Mouse (Mus musculus): ENCODE measurements around the gene Eif4e1b. TPM values are rescaled to one million over a fixed set of nuclear protein-coding genes. Genes with fewer than 3 reads are reported as not detected.

The Eif4e1b gene
- polyA plus RNA-seq, 1 experiment from 2014 or later, result not detected

DNA sequence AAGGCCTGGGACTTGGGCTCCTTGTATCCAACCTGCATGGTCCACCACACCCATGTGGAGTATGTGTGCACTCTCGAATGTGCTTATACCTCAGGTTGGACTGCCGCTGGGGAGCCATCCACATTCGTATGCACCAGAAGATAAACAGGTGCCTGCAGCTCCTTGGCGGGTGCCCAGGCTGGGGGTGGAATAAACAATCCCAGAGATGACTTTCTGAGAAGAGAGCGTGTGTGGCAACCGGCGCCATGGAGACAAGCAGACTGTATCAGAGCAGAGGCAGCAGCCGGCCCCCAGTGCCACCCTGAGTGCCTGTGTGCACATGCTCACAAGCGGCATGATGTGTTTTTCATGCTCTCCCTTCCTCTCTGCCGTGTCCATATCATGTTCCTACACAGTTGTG is 31.1 kb upstream of the Eif4e1b start:
- H3K9ac ChIP-seq, result no peak overlapping the region
- peaks cover 9% of the 10 kb centered on the region for H3K4me1 ChIP-seq
- peaks cover 62% of the 10 kb centered on the region for H3K27me3 ChIP-seq
- no peak for ATAC-seq (ENCODE audit: insufficient number of reproducible peaks, insufficient read depth, low FRiP score, low TSS enrichment)
- H3K36me3 ChIP-seq, result no peaks in the 10 kb centered on the region
- no peak overlapping the region for H3K27ac ChIP-seq
- no peak overlapping the region for H3K4me2 ChIP-seq (replicated peaks)
- WGBS, result 69% methylated on average over 10 of the region's 10 CpGs
- H3K4me3 ChIP-seq, result no peak overlapping the region
- H3K9me3 ChIP-seq, result no peaks in the 10 kb centered on the region

DNA sequence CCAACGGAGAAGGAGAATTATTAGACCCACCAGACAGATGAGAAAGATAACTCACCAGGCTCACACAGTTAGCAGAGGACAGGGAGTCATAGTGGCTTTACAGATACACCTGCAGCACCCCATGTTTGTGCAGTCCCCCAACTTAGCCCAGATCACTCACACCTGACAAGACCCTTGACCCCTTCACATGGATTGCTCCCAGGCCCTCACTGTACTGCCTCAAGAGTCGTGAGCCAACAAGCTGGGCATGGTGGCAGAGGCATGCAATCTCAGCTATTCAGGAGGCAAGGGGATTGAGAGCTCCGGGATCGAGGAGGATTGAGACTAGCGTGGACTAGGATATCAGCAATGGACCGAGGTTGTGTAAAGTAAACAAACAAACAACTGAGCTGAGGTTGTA is 30.1 kb upstream of the Eif4e1b start:
- no peak for ATAC-seq (ENCODE audit: insufficient number of reproducible peaks, insufficient read depth, low FRiP score, low TSS enrichment)
- H3K4me3 ChIP-seq, result no peak overlapping the region
- no peak overlapping the region for H3K27ac ChIP-seq
- no peaks in the 10 kb centered on the region for H3K36me3 ChIP-seq
- no peak overlapping the region for H3K9ac ChIP-seq
- WGBS, result 66% methylated on average over 6 of the region's 6 CpGs
- H3K4me2 ChIP-seq (replicated peaks), result no peak overlapping the region
- peaks cover 54% of the 10 kb centered on the region for H3K27me3 ChIP-seq
- no peaks in the 10 kb centered on the region for H3K9me3 ChIP-seq
- H3K4me1 ChIP-seq, result peaks cover 14% of the 10 kb centered on the region

DNA sequence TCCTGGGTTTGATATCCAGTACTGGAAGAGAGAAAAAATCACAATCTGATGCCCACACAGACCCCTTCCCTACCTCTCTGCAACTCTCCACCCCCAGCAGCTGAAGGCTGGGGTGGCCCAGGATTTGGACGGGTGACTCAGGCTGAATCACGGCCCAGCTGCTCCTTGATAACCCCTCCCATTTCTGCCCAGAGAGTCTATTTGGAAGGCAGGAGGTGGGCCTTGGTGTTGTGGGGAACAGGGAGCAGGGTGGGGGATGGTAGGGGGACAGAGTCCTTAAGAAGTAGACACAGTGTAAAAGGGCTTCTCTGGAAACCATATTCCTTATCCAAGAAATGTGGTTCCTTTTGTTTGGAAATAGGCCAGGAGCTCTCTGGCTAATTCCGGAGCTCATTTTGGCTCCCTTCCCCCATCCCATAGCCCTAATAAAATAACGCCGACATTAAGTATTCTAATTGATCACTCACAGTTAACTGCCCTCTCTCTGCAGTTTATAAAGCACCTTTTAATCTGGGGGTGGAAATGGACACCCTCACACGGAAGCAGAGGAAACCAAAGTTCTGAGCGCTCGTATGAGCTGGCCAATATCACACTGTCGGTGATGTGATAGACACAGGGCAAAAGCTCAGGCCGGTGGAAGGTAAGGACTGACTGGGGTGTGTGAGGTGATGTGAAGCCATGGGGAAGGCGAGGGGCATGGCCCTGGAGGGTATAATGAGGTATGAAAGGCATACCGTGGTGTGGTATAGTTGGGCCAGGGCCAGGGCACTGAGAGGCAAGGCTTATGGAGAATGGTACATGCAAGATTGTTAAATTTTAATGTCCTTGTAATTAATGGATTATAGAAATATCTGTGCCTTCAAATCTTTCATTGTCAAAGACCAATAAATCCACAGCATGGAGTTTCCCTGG is 29.4 kb upstream of the Eif4e1b start:
- Histone ChIP-seq H3K4me3 (no peak overlapping the region), H3K27ac (no peak overlapping the region), H3K4me2 (replicated peaks) (no peak overlapping the region), H3K9ac (no peak overlapping the region), H3K36me3 (no peaks in the 10 kb centered on the region), H3K4me1 (peaks cover 17% of the 10 kb centered on the region), H3K9me3 (no peaks in the 10 kb centered on the region), H3K27me3 (peaks cover 54% of the 10 kb centered on the region)
- 45% methylated on average over 12 of the region's 12 CpGs for WGBS
- no peak for ATAC-seq (ENCODE audit: insufficient number of reproducible peaks, insufficient read depth, low FRiP score, low TSS enrichment)

DNA sequence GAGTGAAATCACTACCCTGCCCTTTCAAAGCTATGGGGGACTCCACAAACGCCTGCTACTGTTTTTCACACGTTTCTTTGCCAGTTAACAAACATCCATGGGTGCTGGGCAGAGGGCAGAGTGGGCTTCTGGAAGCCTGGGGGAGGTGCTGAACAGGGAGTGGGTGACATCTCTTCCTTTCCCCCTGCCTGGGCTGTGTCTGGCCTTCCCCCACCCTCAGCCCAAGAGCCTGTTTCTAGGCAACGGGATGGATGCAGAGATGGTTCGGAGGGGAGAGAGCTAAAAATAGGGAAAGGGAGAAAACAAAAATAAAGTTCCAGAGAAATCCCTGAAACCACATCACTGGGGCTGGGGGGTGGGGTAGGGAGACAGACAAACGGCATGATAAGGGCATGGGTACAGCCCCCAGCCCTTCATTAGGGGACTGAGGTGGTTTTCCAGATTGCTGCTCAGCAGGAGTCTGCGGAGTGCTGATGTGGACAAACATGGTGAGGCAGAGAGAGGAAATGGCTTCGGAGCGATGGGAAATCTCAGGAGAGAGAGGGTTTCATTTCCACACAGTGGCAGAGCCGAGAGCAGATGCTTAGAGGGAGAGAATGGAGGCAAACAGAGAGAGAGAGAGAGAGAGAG is 28.5 kb upstream of the Eif4e1b start:
- no peak overlapping the region for H3K9ac ChIP-seq

DNA sequence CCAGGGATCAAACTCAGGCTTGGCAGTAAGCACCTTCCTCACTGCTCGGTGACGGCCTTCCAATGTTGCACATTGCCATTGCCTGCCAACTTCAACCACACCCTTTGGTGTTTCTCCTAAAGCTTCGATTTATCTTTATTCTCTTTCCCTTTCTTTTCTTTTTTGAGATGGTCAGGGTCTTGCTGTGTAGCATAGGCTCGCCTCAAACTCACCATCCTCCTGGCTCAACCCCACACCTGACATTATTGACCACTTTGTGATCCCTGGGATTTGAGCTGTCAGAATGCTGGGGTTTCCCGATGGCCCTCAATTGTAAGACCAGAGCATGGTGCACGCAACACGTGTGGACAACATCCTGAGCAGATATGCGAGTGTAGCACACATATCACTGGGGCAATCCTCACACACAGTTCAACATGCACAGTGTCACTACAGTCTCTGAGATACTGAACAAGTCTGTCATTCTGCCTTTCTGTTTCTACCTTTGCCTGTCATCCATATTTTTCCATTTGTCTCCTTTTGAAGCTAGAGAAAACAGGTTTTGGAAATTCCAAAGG is 27.6 kb upstream of the Eif4e1b start:
- Histone ChIP-seq H3K9me3 (no peaks in the 10 kb centered on the region), H3K27ac (no peak overlapping the region), H3K4me3 (no peak overlapping the region), H3K4me1 (peaks cover 21% of the 10 kb centered on the region; the same call in 1 of the 2 replicates), H3K36me3 (no peaks in the 10 kb centered on the region), H3K9ac (no peak overlapping the region), H3K27me3 (peaks cover 51% of the 10 kb centered on the region), H3K4me2 (replicated peaks) (no peak overlapping the region)
- 88% methylated on average over 8 of the region's 8 CpGs for WGBS
- ATAC-seq (ENCODE audit: insufficient number of reproducible peaks, insufficient read depth, low FRiP score, low TSS enrichment), result no peak

More for the DNA sequence above, 28.5 kb upstream of the Eif4e1b start:
- H3K27ac ChIP-seq, result no peak overlapping the region
- H3K36me3 ChIP-seq, result no peaks in the 10 kb centered on the region
- H3K4me3 ChIP-seq, result no peak overlapping the region
- WGBS, result 19% methylated on average over 9 of the region's 9 CpGs
- H3K27me3 ChIP-seq, result peaks cover 54% of the 10 kb centered on the region
- H3K4me2 ChIP-seq (replicated peaks), result no peak overlapping the region
- no peak for ATAC-seq (ENCODE audit: insufficient number of reproducible peaks, insufficient read depth, low FRiP score, low TSS enrichment)
- H3K9me3 ChIP-seq, result no peaks in the 10 kb centered on the region
- peaks cover 20% of the 10 kb centered on the region; the same call in 1 of the 2 replicates for H3K4me1 ChIP-seq

DNA sequence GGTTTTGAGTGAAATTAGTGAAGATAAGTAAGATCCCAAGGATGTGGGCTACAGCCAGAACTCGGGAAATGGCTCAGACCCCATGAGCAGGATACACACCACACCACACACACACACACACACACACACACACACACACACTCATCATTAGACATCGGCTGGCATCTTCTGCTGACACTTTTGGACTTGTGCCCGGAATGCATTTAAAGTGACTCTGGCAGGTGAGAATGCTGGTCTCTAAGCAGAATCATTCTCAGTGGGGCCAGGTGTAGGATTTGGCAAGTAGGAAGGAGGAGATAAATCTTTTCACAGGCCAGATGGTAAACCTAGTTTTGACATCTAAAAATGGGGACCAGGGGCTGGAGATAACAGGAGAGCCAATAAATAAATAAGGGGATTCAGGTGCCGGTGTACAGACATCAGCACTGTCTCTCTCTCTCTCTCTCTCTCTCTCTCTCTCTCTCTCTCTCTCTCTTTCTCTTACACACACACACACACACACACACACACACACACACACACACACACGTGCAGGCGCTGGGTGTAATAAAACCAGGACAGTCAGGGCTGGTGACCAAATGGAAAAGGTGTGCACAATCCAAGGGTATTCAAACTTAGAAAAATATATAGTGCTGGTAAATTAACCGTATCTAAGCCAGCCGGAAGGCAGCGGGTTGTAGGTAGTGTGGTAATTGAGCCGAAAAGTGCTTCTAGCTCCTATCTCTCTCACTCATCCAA is 26.5 kb upstream of the Eif4e1b start:
- Histone ChIP-seq H3K27me3 (peaks cover 50% of the 10 kb centered on the region), H3K4me2 (replicated peaks) (peak overlapping the region; percentile 64), H3K9ac (no peak overlapping the region), H3K27ac (0 out of 2 replicates have a peak overlapping the region, but pooled peaks have one; percentile 46), H3K4me3 (peak overlapping the region; percentile 35), H3K9me3 (no peaks in the 10 kb centered on the region), H3K36me3 (no peaks in the 10 kb centered on the region), H3K4me1 (peaks cover 21% of the 10 kb centered on the region; the same call in 1 of the 2 replicates)
- no peak for ATAC-seq (ENCODE audit: insufficient number of reproducible peaks, insufficient read depth, low FRiP score, low TSS enrichment)
- 48% methylated on average over 10 of the region's 10 CpGs for WGBS

DNA sequence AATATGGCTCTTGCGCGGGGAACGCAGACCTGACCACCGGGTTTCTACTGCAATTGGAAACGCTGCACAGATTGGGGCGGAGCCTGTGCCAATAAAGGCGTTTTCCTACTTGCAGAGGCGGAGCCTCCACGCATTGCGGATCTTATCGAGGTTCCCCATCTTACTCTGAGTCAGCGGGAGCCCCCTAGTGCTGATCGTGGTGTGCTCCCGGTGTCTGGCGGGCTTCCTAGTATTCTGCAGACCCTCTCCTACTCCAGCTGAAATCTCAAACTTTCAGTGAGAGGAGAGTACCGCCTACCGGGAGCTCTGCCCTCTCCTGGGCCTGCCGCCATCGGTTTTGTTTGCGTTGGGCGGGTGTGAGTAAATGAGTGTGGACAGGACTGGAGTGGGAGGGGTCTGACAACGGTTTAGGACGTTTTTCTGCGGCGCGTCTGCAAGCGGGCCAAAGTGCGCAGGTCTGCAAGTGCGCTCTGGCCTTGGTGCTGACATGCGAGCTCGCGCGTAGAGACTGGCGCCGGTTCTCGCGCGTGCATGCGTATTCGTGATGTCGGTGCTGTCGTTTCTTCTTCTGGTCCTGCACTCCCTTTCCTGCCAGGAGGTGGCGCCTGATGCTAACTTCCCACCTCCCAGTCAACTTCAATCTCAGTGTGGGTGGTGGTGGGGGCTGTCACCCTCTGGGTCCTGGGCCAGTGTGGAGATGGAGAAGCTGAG is 25.6 kb upstream of the Eif4e1b start:
- peak overlapping the region; percentile 35 for H3K4me3 ChIP-seq
- peaks cover 21% of the 10 kb centered on the region; the same call in 1 of the 2 replicates for H3K4me1 ChIP-seq
- peak overlapping the region; percentile 64 for H3K4me2 ChIP-seq (replicated peaks)
- H3K36me3 ChIP-seq, result no peaks in the 10 kb centered on the region
- H3K27me3 ChIP-seq, result peaks cover 53% of the 10 kb centered on the region
- no peaks in the 10 kb centered on the region for H3K9me3 ChIP-seq
- under 1% methylated on average over 43 of the region's 43 CpGs for WGBS
- H3K27ac ChIP-seq, result peak overlapping the region; percentile 46; the same call in 1 of the 2 replicates
- no peak overlapping the region for H3K9ac ChIP-seq
- peak; percentile 77 for ATAC-seq (ENCODE audit: insufficient number of reproducible peaks, insufficient read depth, low FRiP score, low TSS enrichment)

DNA sequence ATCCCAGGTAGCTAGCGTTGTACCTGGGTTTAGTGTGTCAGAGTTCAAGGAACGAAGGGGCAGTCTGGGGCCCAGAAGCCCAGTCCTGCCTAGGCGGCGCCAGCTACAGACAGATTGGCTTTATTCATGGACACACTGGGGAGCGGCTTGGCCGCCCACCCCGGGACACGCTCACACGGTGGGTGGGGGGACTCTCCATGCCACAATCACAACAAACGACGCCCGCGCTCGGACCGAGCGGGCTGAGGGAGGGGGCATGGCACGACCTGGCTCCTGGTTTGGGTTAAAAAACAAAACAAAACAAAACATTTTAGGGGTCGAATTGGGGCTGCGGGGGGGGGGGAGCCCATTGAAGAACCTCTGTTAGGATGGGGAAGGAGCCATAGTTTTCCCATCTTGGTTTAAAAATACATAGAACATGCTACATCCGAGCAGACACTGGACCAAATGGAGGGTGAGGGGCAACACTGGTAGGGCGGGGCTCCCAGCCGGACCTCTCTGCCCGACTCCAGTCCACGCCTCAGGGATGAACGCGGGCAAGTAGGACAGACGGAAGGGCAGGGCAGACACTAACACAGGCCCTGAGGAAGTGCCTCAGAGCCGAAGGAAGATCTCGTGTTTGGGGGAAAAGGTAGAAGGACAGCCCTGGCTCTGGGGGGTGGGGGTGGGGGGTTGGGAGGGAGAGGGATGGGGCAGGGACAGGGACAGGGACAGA is 24.9 kb upstream of the Eif4e1b start:
- no peaks in the 10 kb centered on the region for H3K36me3 ChIP-seq
- peaks cover 21% of the 10 kb centered on the region; the same call in 1 of the 2 replicates for H3K4me1 ChIP-seq
- H3K27ac ChIP-seq, result no peak overlapping the region
- peak; percentile 11; the same call in 1 of the 2 replicates for ATAC-seq (ENCODE audit: insufficient number of reproducible peaks, insufficient read depth, low FRiP score, low TSS enrichment)
- no peaks in the 10 kb centered on the region for H3K9me3 ChIP-seq
- peak overlapping the region; percentile 35; the same call in 1 of the 2 replicates for H3K4me3 ChIP-seq
- H3K27me3 ChIP-seq, result peaks cover 54% of the 10 kb centered on the region
- H3K9ac ChIP-seq, result no peak overlapping the region
- under 1% methylated on average over 29 of the region's 29 CpGs for whole genome bisulfite sequencing
- peak overlapping the region; percentile 64 for H3K4me2 ChIP-seq (replicated peaks)

DNA sequence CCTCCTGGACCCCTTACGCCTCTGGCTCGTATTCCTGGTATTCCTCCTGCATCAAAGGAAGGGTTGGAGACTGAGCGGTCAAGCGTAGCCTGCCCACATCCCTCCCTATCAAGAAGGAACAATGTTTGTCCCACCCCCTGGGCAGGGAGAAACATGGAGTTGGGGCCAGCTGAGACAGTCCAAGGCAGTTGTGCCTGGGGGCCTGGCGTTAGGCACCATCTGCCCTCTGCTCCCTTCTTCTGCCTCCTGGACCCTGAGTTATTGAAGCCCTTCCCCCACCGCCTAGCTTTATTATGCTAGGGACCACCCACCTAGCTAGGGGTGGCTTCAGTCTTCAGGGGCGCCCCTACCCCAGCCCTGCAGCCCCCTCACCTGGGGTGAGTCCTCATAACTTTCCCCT is 24.3 kb upstream of the Eif4e1b start:
- Histone ChIP-seq H3K9me3 (no peaks in the 10 kb centered on the region), H3K27me3 (peaks cover 60% of the 10 kb centered on the region), H3K4me2 (replicated peaks) (0 out of 2 replicates have a peak overlapping the region, but pooled peaks have one; percentile 64), H3K4me3 (no peak overlapping the region), H3K4me1 (peaks cover 21% of the 10 kb centered on the region; the same call in 1 of the 2 replicates), H3K9ac (no peak overlapping the region), H3K36me3 (no peaks in the 10 kb centered on the region), H3K27ac (no peak overlapping the region)
- ATAC-seq (ENCODE audit: insufficient number of reproducible peaks, insufficient read depth, low FRiP score, low TSS enrichment), result no peak
- 7% methylated on average over 7 of the region's 7 CpGs for WGBS

DNA sequence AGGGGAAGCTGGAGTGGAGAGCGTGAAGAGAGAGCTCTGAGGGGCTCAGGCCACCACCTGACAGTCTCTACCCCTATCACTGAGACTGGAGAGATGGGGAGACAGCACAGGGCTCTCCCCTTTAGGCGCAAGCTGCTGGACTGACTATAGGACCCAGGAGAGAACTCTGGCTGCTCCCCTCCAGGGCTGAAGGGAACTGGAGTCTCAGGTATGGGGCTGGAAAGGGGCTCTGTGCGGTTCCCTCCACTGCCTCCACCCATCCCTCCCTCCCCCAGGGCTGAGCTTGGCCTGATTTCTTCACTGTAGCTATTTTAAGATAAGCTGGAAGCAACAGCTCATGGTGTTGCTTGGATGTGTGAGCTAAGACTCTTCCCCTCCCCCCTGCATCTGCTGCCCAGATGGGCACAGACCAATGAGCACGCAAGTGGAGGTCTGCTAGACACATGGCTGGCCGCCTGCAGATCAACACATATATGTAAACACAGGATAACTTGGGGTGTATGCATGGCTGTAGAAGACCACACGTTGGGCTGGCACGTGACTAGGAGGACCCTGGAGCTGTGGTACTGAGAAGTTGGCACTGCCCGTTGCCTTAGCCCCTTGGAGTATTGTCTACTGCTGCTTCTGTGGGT is 23.5 kb upstream of the Eif4e1b start:
- H3K4me1 ChIP-seq, result peaks cover 21% of the 10 kb centered on the region; the same call in 1 of the 2 replicates
- H3K4me2 ChIP-seq (replicated peaks), result no peak overlapping the region
- no peak overlapping the region for H3K9ac ChIP-seq
- no peak overlapping the region for H3K27ac ChIP-seq
- no peaks in the 10 kb centered on the region for H3K9me3 ChIP-seq
- H3K36me3 ChIP-seq, result no peaks in the 10 kb centered on the region
- peaks cover 65% of the 10 kb centered on the region for H3K27me3 ChIP-seq
- WGBS, result 41% methylated on average over 8 of the region's 8 CpGs
- no peak for ATAC-seq (ENCODE audit: insufficient number of reproducible peaks, insufficient read depth, low FRiP score, low TSS enrichment)
- no peak overlapping the region for H3K4me3 ChIP-seq
